Mouse (Mus musculus) lung, postnatal 14 days (tissue): ENCODE data around the gene Gm37240.
A peak's percentile ranks its signal among the peaks of the same experiment; 100 is the strongest.

Source experiments
- DNase-seq: peaks from one replicate; pipeline ENCODE4 v3.0.0; 2021

Gene Gm37240

DNA sequence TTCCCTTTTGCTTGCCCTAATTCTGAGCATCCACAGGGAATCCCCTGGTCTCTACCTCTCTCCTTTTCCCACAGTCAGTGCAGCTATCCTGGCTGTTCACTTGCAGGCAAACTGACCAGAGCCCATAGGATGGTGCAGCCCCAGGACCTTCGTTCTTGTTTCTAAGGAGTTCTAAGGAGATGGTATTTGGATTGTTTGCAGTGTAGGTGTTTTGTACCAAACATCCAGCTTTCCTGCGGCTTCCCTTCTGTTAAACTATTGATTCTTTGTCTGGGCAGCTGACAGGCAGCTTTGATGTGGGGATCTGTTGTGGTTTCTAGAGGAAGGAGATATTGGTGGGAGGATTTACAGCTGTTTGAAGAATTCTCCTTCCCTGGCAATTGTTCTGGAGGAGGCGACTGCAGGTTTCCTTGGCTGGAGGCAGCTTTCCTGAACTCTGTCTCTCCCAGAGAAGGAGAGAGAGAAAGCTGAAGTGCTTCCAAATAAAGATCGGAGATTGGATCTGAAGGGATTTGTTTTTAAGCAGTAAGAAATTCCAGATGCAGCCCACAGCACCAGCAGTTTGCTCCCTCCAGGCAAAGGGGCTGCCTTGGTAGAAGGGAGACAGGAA is 573.6 kb downstream of the Gm37240 start:
- no peak for DNase-seq

DNA sequence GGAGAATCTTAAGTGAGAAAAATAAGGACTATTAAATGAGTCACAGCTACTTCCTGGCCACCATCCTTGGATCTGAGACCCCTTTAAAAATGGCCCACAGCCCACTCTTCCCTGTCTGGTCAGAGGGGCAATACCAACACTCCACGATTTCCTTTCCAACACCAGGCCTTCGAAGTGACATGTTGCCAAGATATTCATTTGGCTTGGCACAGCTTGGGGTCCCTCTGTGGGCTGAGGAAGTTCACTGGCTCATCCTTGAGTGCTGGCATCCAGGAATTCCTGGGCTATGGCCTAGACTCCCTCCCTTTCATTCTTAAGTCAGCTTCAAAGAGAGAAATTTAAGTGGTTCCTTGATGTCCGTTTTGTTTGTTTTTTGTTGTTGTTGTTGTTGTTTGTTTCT is 576.1 kb downstream of the Gm37240 start:
- DNase-seq = no peak

DNA sequence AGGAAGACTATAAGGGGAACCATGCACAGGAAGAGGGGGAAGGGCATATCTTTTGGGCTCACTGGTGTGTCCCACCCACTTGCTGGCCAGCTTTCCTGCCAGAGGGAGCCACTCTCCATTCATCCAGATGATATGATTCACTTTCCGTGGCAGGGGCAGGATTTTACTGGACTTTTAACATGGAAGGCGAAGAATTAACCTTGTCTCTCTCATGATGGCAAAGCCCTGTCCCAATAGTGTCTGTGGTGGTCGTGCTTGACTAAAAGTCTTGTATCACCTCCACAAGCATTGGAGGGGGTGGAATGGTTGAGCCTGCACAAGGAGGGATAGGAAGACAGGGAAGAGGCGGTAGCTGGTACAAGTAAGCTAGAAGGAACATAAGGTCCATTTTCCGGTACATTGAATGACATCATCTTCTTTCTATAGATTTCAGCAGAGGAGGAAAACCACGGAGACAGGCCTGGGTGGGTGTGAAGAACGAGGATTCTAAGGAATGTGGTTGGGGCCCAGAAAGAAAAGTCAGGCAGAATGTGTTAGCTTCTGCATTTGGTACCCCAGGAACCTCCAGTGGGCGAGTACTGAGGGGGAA is 576.8 kb downstream of the Gm37240 start:
- no peak for DNase-seq

GRCm38 (mm10) chr3:85309168-85309567 is 578.1 kb downstream of the Gm37240 start:
- no peak for DNase-seq

- DNase-seq = no peak
Measured at GRCm38 (mm10) chr3:85308706-85309105, 578.6 kb downstream of the Gm37240 start.

DNA sequence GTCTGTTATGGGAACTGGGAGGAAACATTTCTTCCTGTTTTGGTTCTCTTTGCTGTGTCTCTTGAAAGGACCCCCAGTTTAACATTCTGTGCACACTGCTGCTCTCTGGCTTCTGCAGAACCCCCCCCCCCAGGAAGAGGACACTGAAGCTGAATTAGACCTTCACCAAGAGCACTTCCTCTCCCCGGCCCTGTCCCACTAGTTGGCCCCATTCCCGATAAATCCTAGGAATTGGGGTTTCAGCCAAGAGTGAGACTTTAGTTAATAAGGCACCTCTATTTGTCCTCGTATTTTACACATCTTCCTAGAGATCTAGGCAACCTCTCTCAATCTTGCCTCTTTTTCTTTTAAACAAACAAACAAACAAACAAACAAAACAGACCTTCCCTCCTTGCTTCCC is 585.5 kb downstream of the Gm37240 start:
- DNase-seq = no peak

DNA sequence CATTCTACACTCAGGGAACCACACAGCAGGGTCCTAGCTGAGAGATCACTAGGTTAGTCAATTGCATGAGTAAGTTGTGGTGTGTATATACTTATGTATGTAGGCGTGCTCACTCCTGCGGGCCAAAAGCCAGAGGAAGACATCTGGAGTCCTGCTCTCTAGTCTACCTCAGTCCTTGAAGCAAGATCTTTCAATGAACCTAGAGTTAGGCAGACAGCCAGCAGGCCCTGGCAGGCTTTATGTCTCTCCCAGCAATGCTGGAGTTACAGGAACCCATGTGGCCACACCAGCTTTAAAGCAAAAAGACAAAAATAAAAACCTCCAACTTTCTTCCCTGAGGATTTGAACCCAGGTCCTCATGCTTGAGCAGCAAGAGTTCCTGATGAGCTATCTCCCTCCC is 586.0 kb downstream of the Gm37240 start:
- no peak for DNase-seq

DNA sequence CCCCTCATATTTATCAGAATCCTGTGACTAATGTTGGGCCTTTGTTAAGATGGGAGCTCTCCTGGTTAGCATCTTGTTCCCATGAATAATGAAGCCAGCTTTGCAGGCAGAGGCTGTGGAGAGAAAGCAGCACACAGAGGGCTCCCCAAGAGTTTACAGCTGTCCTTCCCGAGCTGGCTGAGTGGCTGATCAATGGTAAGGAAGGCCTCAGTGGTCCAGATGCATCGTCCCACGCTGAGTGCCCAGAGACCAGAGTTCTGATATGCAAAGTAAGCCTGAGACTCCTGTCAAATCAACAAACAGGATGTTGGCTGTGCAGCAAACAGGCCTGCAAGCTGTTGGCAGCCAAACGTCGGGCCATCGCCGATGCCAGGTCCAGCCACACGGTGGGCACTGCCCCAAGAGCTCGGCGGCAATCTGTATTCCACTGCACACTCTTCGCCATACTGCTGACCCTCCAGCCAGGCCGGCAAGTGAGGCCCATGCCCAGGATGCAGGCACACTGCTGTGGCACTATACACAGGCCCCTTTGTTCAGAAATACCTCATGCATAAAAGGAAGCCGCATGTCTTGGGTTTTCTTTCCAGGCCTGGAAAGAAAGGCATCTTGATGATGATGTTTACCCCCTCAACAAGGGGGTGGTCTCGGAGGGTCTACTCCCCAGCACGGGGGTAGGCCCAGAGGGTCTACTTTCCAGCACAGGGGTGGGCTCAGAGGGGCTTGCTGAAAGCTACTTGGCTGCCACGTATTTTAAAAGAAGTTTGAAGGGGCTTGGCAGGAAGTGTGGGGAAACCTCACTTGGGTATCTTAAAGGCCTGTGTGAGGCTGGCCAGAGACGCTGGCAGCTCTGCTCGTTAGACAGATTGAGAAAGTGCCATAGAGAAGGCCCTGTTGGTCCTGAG is 587.4 kb downstream of the Gm37240 start:
- DNase-seq = no peak

- DNase-seq = no peak
Measured at GRCm38 (mm10) chr3:85295229-85295628, 592.1 kb downstream of the Gm37240 start.

GRCm38 (mm10) chr3:85287627-85288026 is 599.7 kb downstream of the Gm37240 start:
- DNase-seq = no peak

- no peak for DNase-seq
Measured at GRCm38 (mm10) chr3:85284483-85284882, 602.8 kb downstream of the Gm37240 start.

DNA sequence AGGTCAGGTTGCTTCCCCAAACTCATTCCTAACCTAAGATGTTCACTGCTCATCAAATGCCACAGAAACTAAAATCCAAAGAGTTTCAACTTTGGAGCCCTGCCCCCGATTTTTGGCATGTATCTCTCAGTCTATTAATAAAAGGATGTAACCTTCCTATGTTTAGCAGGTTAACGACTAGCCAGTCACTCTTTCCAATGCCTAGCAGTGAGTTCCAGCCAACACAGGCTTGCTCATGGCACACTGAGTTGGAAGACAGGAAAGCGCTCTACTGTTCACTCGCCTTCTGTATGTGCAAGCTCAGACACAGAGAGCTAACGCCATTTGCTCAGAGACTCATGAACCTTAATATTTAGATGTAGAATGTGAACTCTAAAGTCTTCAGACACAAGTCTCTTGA is 604.5 kb downstream of the Gm37240 start:
- DNase-seq = no peak

- DNase-seq = peak; percentile 74
Measured at GRCm38 (mm10) chr3:85275075-85275474, 612.2 kb downstream of the Gm37240 start.

GRCm38 (mm10) chr3:85271491-85271890 is 615.8 kb downstream of the Gm37240 start:
- no peak for DNase-seq

DNA sequence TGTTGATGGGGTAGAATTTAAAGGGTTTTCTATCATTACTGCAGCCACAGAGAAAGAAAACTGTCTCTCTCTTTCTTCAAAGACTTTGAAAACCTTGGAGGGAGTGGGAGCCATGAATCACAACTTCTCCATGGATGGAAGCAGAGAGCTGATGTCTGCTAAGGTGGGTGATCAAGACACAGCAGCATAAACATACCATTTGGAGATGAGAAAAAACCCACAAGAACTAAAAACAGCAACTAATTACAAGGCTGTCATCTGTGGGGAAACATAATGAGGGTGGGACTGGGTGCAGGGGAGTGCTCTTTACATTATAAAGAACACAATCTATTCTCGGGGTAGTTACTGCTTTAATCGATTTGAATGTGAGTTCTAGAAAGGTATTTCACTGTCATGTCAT is 622.4 kb downstream of the Gm37240 start:
- no peak for DNase-seq

DNA sequence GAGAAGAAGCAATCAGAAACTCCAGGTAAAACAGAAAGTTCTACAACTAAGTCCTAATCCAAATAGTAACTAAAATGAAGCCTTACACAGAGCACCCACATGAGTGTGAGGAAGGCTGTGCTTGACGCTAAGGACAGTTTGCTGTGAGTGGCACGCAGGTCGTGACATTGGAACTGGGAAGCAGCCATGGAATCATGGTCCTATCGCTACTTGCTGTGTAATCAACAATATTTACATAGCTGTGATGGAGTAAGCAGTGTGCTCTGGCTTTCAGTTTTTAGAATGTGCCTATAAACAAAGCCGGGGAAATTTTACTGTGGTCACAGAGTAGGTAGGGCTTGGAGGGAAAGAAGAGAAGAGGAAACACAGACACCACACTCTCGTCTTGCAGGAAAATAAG is 622.8 kb downstream of the Gm37240 start:
- DNase-seq = no peak

DNA sequence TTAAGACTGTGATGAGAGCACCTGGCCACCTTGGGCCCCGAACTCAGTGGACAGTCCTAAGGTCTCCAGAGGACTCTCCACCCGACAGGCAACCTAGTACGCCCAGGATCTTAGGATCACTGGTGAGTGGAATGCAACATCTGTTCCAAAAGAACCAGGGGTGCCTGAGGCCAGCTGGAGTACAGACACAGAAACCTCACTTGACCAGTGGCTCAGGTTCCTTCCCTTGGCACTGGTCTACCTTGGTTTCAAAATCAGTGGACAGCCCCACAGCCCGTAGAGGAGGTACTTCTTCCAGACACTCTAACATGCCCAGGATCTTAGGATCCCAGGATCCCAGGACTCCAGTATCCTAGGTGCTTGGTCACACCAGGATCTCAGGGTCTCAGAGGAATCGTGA is 632.8 kb downstream of the Gm37240 start:
- DNase-seq = no peak

- no peak for DNase-seq
Measured at GRCm38 (mm10) chr3:85251631-85252030, 635.7 kb downstream of the Gm37240 start.

GRCm38 (mm10) chr3:85246131-85246530 is 641.2 kb downstream of the Gm37240 start:
- no peak for DNase-seq

DNA sequence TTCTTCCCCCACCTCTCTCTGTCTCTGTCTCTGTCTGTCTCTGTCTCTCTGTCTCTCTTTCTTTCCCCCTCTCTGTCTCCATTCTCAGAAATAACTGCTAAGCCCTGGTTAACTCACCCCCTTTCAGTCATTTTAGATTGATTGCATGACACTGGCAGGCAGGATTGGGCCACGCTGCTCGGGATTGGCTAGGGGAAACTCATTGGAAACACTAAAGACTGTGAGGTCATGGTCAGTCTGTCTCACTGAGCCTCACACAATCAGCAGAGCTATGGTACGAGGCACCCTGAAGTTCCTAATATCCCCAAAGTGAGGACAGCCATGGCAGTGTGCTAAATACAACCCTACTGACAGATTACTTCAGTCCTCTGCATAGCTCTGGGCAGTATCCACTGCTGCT is 650.8 kb downstream of the Gm37240 start:
- DNase-seq = no peak

- DNase-seq = no peak
Measured at GRCm38 (mm10) chr3:85232846-85233245, 654.5 kb downstream of the Gm37240 start.

- no peak for DNase-seq
Measured at GRCm38 (mm10) chr3:85222046-85222445, 665.3 kb downstream of the Gm37240 start.

- no peak for DNase-seq
Measured at GRCm38 (mm10) chr3:85214926-85215325, 672.4 kb downstream of the Gm37240 start.

GRCm38 (mm10) chr3:85212751-85213350 is 674.5 kb downstream of the Gm37240 start:
- no peak for DNase-seq
